Mouse (Mus musculus) cerebellum, adult 2 months (tissue): ENCODE measurements around the gene Spns1.
"Not testable (repeated sequence)": the region's sequence is repeated elsewhere in the genome, so short reads cannot be mapped to it uniquely, and the experiment has no call there.

Experiments used
- CTCF ChIP-seq: fragments of 200-500 bp; IDR thresholded peaks from 2 replicates; pipeline ENCODE4 v1.5.1; 2011; ENCODE audit warnings: low read depth, mild to moderate bottlenecking, control low read depth, low read length, moderate library complexity, borderline replicate concordance; ENCODE audit not compliant: insufficient read depth
- POLR2A ChIP-seq: fragments of 200-500 bp; IDR thresholded peaks from 2 replicates; pipeline ENCODE4 v1.6.1; 2011; ENCODE audit warnings: low read length, control low read depth, borderline replicate concordance; ENCODE audit not compliant: insufficient read depth

GRCm38 (mm10) chr7:126328848-126329247 lies 48.4 kb downstream of the Spns1 start:
- not testable (repeated sequence) for TF ChIP-seq POLR2A, CTCF
